8 mouse cellular contexts compared by ENCODE assay signal in genomic region chr17:71182871-71183656, GRCm38 (mm10). TPM values are rescaled to one million over a fixed set of nuclear protein-coding genes. Genes with fewer than 3 reads are reported as not detected.
DNase-seq lines count a peak whose midpoint lies in the region; ATAC-seq and TF ChIP-seq lines count a peak whose summit lies in the region.

No protein-coding gene starts in this region.

- H3K4me3 ChIP-seq in hindbrain, embryonic 10.5 days, result peak overlapping the region; percentile 82
- peak overlapping the region; percentile 88 for H3K4me3 ChIP-seq in lung, embryonic 16.5 days (ENCODE audit: low read length)
- H3K4me3 ChIP-seq in thymus, adult 2 months (ENCODE audit: control insufficient read depth, insufficient read depth, low read length), result peak overlapping the region; percentile 72

- peaks cover 16% of the 10 kb centered on the region for H3K27me3 ChIP-seq in hindbrain, embryonic 10.5 days (ENCODE audit: insufficient read depth, poor library complexity, severe bottlenecking)
- no peaks in the 10 kb centered on the region for H3K27me3 ChIP-seq in lung, embryonic 16.5 days (ENCODE audit: control insufficient read depth, insufficient read depth, low read depth, low read length)
- no peaks in the 10 kb centered on the region for H3K27me3 ChIP-seq in thymus, adult 2 months (ENCODE audit: control insufficient read depth, insufficient read depth, low read length)

- peak; percentile 84 for DNase-seq in MN1 (ENCODE audit: low spot score)
- peak; percentile 79 for DNase-seq in cerebellum, adult 8-10 months
- peak; percentile 92 for DNase-seq in hindbrain, embryonic 10.5 days (ENCODE audit: low spot score)
- DNase-seq in layer of hippocampus, adult 9-11 months, result peak; percentile 90
- peak; percentile 88 for DNase-seq in ovary, adult 18-20 months (ENCODE audit: low spot score)
- DNase-seq in thymus, adult 2 months, result peak; percentile 93

- ATAC-seq in frontal cortex, adult (ENCODE audit: low TSS enrichment), result peak; percentile 89
- ATAC-seq in lung, embryonic 16.5 days (ENCODE audit: low read depth), result peak; percentile 98

- H3K4me2 ChIP-seq in lung, embryonic 16.5 days (ENCODE audit: low read depth, low read length), result peak overlapping the region; percentile 93

- H3K4me1 ChIP-seq in hindbrain, embryonic 10.5 days (replicated peaks), result peaks cover 33% of the 10 kb centered on the region
- peaks cover 21% of the 10 kb centered on the region for H3K4me1 ChIP-seq in lung, embryonic 16.5 days (replicated peaks; ENCODE audit: control insufficient read depth, insufficient read depth, low read length)
- H3K4me1 ChIP-seq in thymus, adult 2 months (replicated peaks; ENCODE audit: control insufficient read depth, insufficient read depth, low read length), result peaks cover 33% of the 10 kb centered on the region

- H3K36me3 ChIP-seq in hindbrain, embryonic 10.5 days, result no peaks in the 10 kb centered on the region
- no peaks in the 10 kb centered on the region for H3K36me3 ChIP-seq in lung, embryonic 16.5 days (ENCODE audit: control insufficient read depth, insufficient read depth, low read length)
- H3K36me3 ChIP-seq in thymus, adult 2 months (ENCODE audit: control insufficient read depth, insufficient read depth, low read length), result no peaks in the 10 kb centered on the region

- H3K9ac ChIP-seq in lung, embryonic 16.5 days (ENCODE audit: low read length), result peak overlapping the region; percentile 94

- peak overlapping the region; percentile 98 for H3K27ac ChIP-seq in hindbrain, embryonic 10.5 days
- H3K27ac ChIP-seq in lung, embryonic 16.5 days (ENCODE audit: low read length), result peak overlapping the region; percentile 88
- peak overlapping the region; percentile 80 for H3K27ac ChIP-seq in thymus, adult 2 months (ENCODE audit: control insufficient read depth, insufficient read depth, low read length)

- H3K9me3 ChIP-seq in hindbrain, embryonic 10.5 days, result no peaks in the 10 kb centered on the region
- no peaks in the 10 kb centered on the region for H3K9me3 ChIP-seq in lung, embryonic 16.5 days (ENCODE audit: control insufficient read depth, low read length)

- peak; percentile 43; the same call in 1 of the 2 replicates for TF ChIP-seq POLR2A in thymus, adult 2 months (IDR thresholded peaks at IDR 0.05; ENCODE audit: control insufficient read depth, extremely low read depth, insufficient read depth, low read length, poor library complexity)

- no peak for TF ChIP-seq CTCF in thymus, adult 2 months (IDR thresholded peaks at IDR 0.05; ENCODE audit: borderline replicate concordance, control insufficient read depth, extremely low read depth, insufficient read depth, low read length, poor library complexity)

- under 1% methylated on average over 71 of the region's 71 CpGs for WGBS in hindbrain, embryonic 10.5 days
- under 1% methylated on average over 48 of the region's 71 CpGs for WGBS in lung, embryonic 16.5 days
- under 1% methylated on average over 71 of the region's 71 CpGs for WGBS in thymus, adult 2 months

RNA-seq across cellular contexts. Expression of gene Lpin2, which starts 0.7 kb away (rescaled TPM):
- 31.1 and 33.9 TPM in 2 replicates for polyA plus RNA-seq in hindbrain, embryonic 10.5 days (2016; fragmentation: Nextera tagmentation; extraction: Ambion mirVana)
- polyA plus RNA-seq in lung, embryonic 16.5 days (2015; fragmentation: Nextera tagmentation; extraction: Ambion mirVana), result 30.8 and 31.6 TPM in 2 replicates
- 16.7 and 17.4 TPM in 2 replicates for polyA plus RNA-seq in thymus, adult 2 months (2012; rRNA removed)

Comparison
In these comparisons a context has a peak if more than half of its experiments do, and no peak if none do; other contexts are left out.
1. Peak in every context shown above with its lines: DNase-seq, ATAC-seq, H3K4me3 ChIP-seq and H3K27ac ChIP-seq.